Mouse (Mus musculus) embryonic facial prominence, embryonic 12.5 days (tissue): ENCODE measurements at regions not wholly inside any gene's neighbourhood (a gene's known extent, or its start where the extent isn't known, plus 50 kb on each side); places are given as distances from the start of the nearest gene placed in this dataset.

Source experiments
- ATAC-seq: fragments of 200-750 bp; cut with Nextera tagmentation; 2 replicates; pipeline ENCODE4 v1.8.0; 2017; ENCODE audit not compliant: insufficient number of reproducible peaks, insufficient read depth, low FRiP score, low TSS enrichment
- H3K27ac ChIP-seq: fragments of 300-500 bp; sonication (generic); 2 replicates; pipeline ENCODE4 v1.5.1; 2016; ENCODE audit warnings: mild to moderate bottlenecking
- H3K27me3 ChIP-seq: fragments of 300-500 bp; sonication (generic); 2 replicates; pipeline ENCODE4 v1.6.1; 2016; ENCODE audit warnings: mild to moderate bottlenecking, moderate library complexity
- H3K36me3 ChIP-seq: fragments of 300-500 bp; sonication (generic); 2 replicates; pipeline ENCODE4 v1.6.1; 2016; ENCODE audit warnings: mild to moderate bottlenecking
- H3K4me1 ChIP-seq: fragments of 300-500 bp; sonication (generic); 2 replicates; pipeline ENCODE4 v1.6.1; 2016
- H3K4me2 ChIP-seq: fragments of 300-500 bp; sonication (generic); replicated peaks from 2 replicates; pipeline ENCODE4 v1.6.1; 2016; ENCODE audit warnings: mild to moderate bottlenecking, moderate library complexity
- H3K4me3 ChIP-seq: fragments of 300-500 bp; sonication (generic); 2 replicates; pipeline ENCODE4 v1.5.1; 2016; ENCODE audit warnings: mild to moderate bottlenecking
- H3K9ac ChIP-seq: fragments of 300-500 bp; sonication (generic); 2 replicates; pipeline ENCODE4 v1.6.1; 2016; ENCODE audit warnings: mild to moderate bottlenecking, moderate library complexity
- H3K9me3 ChIP-seq: fragments of 300-500 bp; sonication (generic); 2 replicates; pipeline ENCODE4 v1.6.1; 2016; ENCODE audit warnings: mild to moderate bottlenecking, moderate library complexity
- WGBS: fragments of 180-500 bp; shearing (Covaris S2); methylation state at CpG from one replicate; pipeline ENCODE4 v1.1.7; 2016; 5-methylcytosine and 5-hydroxymethylcytosine counted together

GRCm38 (mm10) chr16:85743022-85743421 is 59.9 kb downstream of the Adamts1 start:
- Histone ChIP-seq H3K9ac (no peak overlapping the region), H3K27ac (no peak overlapping the region), H3K4me3 (no peak overlapping the region), H3K4me2 (no peak overlapping the region), H3K4me1 (no peaks in the 10 kb centered on the region), H3K27me3 (no peaks in the 10 kb centered on the region), H3K36me3 (no peaks in the 10 kb centered on the region), H3K9me3 (no peaks in the 10 kb centered on the region)
- no peak for ATAC-seq
- 83% methylated on average over 1 of the region's 1 CpGs for WGBS

- no peak overlapping the region for H3K9ac ChIP-seq
- no peaks in the 10 kb centered on the region for H3K36me3 ChIP-seq
- H3K4me2 ChIP-seq = no peak overlapping the region
- no peak overlapping the region for H3K27ac ChIP-seq
- no peak overlapping the region for H3K4me3 ChIP-seq
- WGBS = 79% methylated on average over 2 of the region's 2 CpGs
- ATAC-seq = no peak
- no peaks in the 10 kb centered on the region for H3K27me3 ChIP-seq
- no peaks in the 10 kb centered on the region for H3K9me3 ChIP-seq
- H3K4me1 ChIP-seq = no peaks in the 10 kb centered on the region
These were observed 64.2 kb downstream of the Adamts1 start for GRCm38 (mm10) chr16:85738606-85739195.

DNA sequence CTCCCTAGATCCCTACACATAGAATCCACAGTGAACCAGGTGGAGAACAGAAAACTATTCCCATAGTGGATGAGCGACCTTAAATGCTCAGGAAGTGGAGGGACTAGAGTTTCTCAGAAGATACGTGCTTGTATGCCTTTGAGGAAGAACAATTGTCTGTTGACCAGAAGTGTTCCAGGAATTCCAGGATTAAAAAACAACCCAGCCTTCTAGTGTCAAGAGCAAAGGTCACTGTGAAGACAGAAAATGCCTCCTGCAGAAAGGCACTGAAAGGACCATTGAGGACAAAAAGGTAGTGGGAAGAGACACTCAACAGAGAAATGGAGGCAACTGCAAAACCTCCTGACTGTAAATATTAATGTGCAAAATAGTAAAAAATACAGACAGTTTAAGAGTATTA is 74.9 kb downstream of the Adamts1 start:
- no peaks in the 10 kb centered on the region for H3K27me3 ChIP-seq
- ATAC-seq = no peak
- no peaks in the 10 kb centered on the region for H3K9me3 ChIP-seq
- no peak overlapping the region for H3K27ac ChIP-seq
- no peaks in the 10 kb centered on the region for H3K36me3 ChIP-seq
- no peak overlapping the region for H3K9ac ChIP-seq
- no peak overlapping the region for H3K4me3 ChIP-seq
- no peak overlapping the region for H3K4me2 ChIP-seq
- 68% methylated on average over 2 of the region's 2 CpGs for WGBS
- H3K4me1 ChIP-seq = no peaks in the 10 kb centered on the region

DNA sequence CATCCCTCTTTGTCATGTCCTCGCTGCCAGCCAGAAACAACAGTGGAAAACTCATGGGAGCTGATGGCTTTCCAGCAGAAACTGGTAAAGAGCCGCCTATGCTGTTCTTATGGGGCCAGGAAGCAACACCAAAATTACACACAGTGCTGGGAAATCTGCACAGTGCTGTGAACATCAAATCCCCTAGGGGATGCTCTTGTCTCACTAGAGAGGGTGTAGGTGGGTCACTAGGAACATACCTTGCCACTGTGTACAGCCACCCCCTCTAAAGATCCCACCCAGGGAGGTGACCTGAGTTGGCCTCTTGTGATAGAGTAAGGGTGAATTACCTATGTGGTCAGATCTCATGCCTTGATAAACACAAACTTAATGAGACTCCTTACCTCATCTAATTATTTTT is 80.9 kb downstream of the Adamts1 start:
- H3K4me1 ChIP-seq = no peaks in the 10 kb centered on the region
- ATAC-seq = 0 out of 2 replicates have a peak, but pooled peaks have one; percentile 41
- no peak overlapping the region for H3K9ac ChIP-seq
- H3K36me3 ChIP-seq = no peaks in the 10 kb centered on the region
- H3K4me2 ChIP-seq = no peak overlapping the region
- H3K27ac ChIP-seq = no peak overlapping the region
- H3K27me3 ChIP-seq = no peaks in the 10 kb centered on the region
- no peaks in the 10 kb centered on the region for H3K9me3 ChIP-seq
- 68% methylated on average over 2 of the region's 2 CpGs for WGBS
- no peak overlapping the region for H3K4me3 ChIP-seq

GRCm38 (mm10) chr16:85712291-85712690 is 90.6 kb downstream of the Adamts1 start:
- Histone ChIP-seq H3K27me3 (no peaks in the 10 kb centered on the region), H3K9ac (no peak overlapping the region), H3K4me1 (no peaks in the 10 kb centered on the region), H3K36me3 (no peaks in the 10 kb centered on the region), H3K9me3 (no peaks in the 10 kb centered on the region), H3K4me2 (no peak overlapping the region), H3K27ac (no peak overlapping the region), H3K4me3 (no peak overlapping the region)
- no peak for ATAC-seq
- 93% methylated on average over 3 of the region's 3 CpGs for WGBS

DNA sequence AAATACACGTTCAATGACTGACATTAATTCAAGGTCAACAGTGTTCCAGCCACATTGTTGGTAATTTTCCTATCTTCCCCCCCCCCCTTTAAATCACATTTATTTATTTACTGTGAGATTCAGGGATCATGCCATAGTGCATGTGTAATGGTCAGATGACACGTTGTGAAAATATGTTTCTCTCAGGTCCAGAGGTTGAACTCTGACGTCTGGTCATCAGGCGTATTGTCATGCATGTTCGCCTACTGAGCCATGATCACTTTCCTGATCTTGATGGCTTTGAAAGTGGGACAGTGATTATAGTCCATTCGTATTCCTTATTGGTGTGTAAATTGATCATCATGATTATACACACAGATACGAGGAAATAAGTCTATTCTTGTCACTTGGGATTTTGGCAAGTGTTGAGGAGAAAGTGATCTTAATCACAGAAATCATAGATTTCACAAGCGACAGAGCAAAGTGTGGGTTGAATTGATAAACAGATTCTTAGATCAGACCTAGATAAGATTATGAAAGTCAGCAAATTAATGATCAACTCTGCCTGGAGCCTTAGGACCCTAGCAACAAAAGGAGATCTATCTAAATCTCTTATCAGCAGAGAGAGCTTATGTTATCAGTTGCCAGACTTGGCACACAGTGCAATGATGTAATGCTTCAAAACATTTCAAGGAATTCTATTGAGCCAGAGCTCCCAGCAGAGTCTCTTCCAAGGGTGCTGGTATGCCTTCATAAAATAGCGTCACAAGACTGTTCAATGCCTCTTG is 98.5 kb downstream of the Adamts1 start:
- Histone ChIP-seq H3K36me3 (no peaks in the 10 kb centered on the region), H3K27me3 (no peaks in the 10 kb centered on the region), H3K4me3 (no peak overlapping the region), H3K9me3 (no peaks in the 10 kb centered on the region), H3K4me2 (no peak overlapping the region), H3K9ac (no peak overlapping the region), H3K27ac (no peak overlapping the region), H3K4me1 (no peaks in the 10 kb centered on the region)
- no peak for ATAC-seq
- WGBS = 88% methylated on average over 9 of the region's 9 CpGs

DNA sequence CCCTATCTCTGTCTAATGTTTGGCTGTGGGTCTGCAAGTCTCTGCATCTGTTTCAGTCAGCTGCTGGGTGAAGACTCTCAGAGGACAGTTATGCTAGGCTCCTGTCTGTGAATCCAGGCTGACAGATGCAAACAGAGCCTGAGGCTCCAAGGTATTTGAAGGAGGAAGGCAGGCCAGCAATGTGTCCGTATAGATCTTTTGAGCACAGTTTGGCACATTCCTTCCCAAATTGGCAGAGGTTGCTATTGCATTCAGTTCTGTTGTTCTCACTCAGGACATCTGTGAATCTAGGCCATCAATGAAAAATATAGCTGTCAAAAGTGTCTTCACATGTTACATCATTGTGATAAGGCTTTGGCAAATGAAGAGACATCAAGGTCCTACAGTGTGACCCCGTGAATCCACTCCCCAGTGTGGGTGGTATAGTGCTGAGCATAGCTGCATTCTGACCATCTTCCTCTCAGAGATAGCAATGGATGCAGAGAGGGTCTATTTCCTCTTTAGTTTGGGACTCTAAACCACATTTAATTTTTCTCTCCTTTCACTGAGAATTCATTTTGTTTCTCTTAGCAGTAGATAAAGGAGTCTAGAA is 99.9 kb downstream of the Adamts1 start:
- H3K27me3 ChIP-seq = no peaks in the 10 kb centered on the region
- H3K9ac ChIP-seq = no peak overlapping the region
- 84% methylated on average over 2 of the region's 2 CpGs for WGBS
- no peak overlapping the region for H3K4me2 ChIP-seq
- H3K27ac ChIP-seq = no peak overlapping the region
- no peaks in the 10 kb centered on the region for H3K4me1 ChIP-seq
- no peak for ATAC-seq
- no peaks in the 10 kb centered on the region for H3K36me3 ChIP-seq
- no peaks in the 10 kb centered on the region for H3K9me3 ChIP-seq
- no peak overlapping the region for H3K4me3 ChIP-seq

DNA sequence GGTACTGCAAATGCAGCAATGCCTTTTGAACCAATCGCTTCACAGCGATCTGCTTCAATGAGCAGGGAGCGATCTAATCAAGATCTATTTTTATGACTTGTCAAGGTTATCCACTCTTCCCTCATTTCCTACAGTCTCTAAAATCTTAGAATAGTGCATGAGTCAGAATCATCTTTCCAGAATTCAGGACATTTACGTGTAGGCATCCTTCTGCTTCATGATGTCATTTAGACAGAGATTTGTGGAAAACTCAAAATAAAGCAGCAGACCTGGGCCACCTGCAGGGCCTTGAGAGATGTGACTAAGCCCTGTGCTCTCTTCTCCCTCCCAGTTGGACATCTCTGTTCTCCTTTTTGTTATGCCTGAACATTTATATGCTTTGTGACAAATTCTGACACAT is 103.6 kb downstream of the Adamts1 start:
- H3K9me3 ChIP-seq = no peaks in the 10 kb centered on the region
- 85% methylated on average over 4 of the region's 4 CpGs for WGBS
- H3K4me2 ChIP-seq = no peak overlapping the region
- H3K27me3 ChIP-seq = no peaks in the 10 kb centered on the region
- no peak overlapping the region for H3K4me3 ChIP-seq
- no peak overlapping the region for H3K9ac ChIP-seq
- no peak for ATAC-seq
- H3K36me3 ChIP-seq = no peaks in the 10 kb centered on the region
- H3K27ac ChIP-seq = no peak overlapping the region
- no peaks in the 10 kb centered on the region for H3K4me1 ChIP-seq

GRCm38 (mm10) chr16:85682721-85683120 is 120.2 kb downstream of the Adamts1 start:
- 38% methylated on average over 2 of the region's 2 CpGs for WGBS
- Histone ChIP-seq H3K4me2 (no peak overlapping the region), H3K9me3 (no peaks in the 10 kb centered on the region), H3K4me3 (no peak overlapping the region), H3K36me3 (no peaks in the 10 kb centered on the region), H3K9ac (no peak overlapping the region), H3K4me1 (peaks cover 6% of the 10 kb centered on the region; the same call in 1 of the 2 replicates), H3K27ac (no peak overlapping the region), H3K27me3 (no peaks in the 10 kb centered on the region)
- ATAC-seq = no peak

- H3K9ac ChIP-seq = no peak overlapping the region
- peak; percentile 81; the same call in 1 of the 2 replicates for ATAC-seq
- H3K36me3 ChIP-seq = no peaks in the 10 kb centered on the region
- H3K9me3 ChIP-seq = no peaks in the 10 kb centered on the region
- no peak overlapping the region for H3K4me3 ChIP-seq
- H3K27ac ChIP-seq = no peak overlapping the region
- H3K27me3 ChIP-seq = no peaks in the 10 kb centered on the region
- H3K4me1 ChIP-seq = peaks cover 6% of the 10 kb centered on the region; the same call in 1 of the 2 replicates
- 42% methylated on average over 6 of the region's 6 CpGs for WGBS
- no peak overlapping the region for H3K4me2 ChIP-seq
These were observed 122.6 kb downstream of the Adamts1 start for GRCm38 (mm10) chr16:85680351-85680750.

- H3K9ac ChIP-seq = no peak overlapping the region
- WGBS = 67% methylated on average over 1 of the region's 1 CpGs
These were observed 124.1 kb downstream of the Adamts1 start for GRCm38 (mm10) chr16:85678781-85679180.

DNA sequence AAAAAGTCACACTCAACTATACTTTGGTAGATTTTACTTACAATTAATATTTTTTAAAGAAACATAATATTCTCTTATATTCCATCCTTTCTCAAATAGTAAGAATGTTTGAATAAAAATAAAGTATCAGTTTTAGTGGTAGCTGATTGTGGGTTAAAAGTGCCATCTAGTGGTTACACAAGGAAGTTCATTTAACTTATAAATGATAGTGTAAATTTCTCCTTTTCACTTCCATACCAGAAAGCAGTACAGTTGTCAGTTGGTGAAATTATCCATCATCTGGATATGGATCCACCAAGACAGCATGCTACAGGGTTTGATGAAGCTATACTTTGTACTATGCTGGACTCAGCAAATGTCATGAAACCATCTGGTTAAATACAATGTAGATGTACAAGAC is 124.7 kb downstream of the Adamts1 start:
- no peak for ATAC-seq
- no peak overlapping the region for H3K4me2 ChIP-seq
- no peak overlapping the region for H3K9ac ChIP-seq
- no peaks in the 10 kb centered on the region for H3K27me3 ChIP-seq
- H3K36me3 ChIP-seq = no peaks in the 10 kb centered on the region
- peaks cover 6% of the 10 kb centered on the region; the same call in 1 of the 2 replicates for H3K4me1 ChIP-seq
- H3K4me3 ChIP-seq = no peak overlapping the region
- no peaks in the 10 kb centered on the region for H3K9me3 ChIP-seq
- no peak overlapping the region for H3K27ac ChIP-seq

More at GRCm38 (mm10) chr16:85678781-85679180, 124.1 kb downstream of the Adamts1 start:
- Histone ChIP-seq H3K9me3 (no peaks in the 10 kb centered on the region), H3K4me2 (no peak overlapping the region), H3K27me3 (no peaks in the 10 kb centered on the region), H3K27ac (no peak overlapping the region), H3K4me3 (no peak overlapping the region), H3K36me3 (no peaks in the 10 kb centered on the region), H3K4me1 (peaks cover 6% of the 10 kb centered on the region; the same call in 1 of the 2 replicates)
- ATAC-seq = no peak
